Comparison of ENCODE assay signal across 9 mouse cellular contexts in the genomic region with DNA sequence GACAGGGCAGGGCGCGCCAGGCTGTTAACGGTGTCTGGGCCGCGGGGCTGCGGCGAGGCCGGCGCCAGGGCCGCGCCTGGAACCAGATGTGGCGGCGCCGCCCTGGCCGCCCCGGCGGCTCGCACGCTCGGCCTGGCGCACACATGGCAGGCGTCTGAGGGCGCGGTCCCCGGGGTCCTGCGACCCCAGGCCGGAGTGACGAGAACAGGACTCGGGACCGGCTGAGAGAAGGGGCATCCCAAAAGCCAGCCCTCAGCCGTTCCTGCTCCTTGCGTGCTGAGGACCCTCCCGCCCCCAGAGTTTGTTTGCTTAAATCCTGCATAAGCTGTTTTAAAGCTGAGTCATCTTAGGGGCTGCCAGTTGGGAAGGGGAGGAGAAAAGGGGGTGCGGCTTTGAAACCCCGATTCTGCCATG. TPM values are rescaled to one million over a fixed set of nuclear protein-coding genes. Genes with fewer than 3 reads are reported as not detected.
DNase-seq lines count a peak whose midpoint lies in the region; ATAC-seq lines count a peak whose summit lies in the region.
"Had no signal": no experiment of that assay in that cellular context is flagged by ENCODE, and none has a peak within 500 bp of the region (broad histone marks: within the 10 kb centered on the region; RNA-seq: fewer than 3 reads in every experiment).

No protein-coding gene starts in this region.

- peak overlapping the region; percentile 35; the same call in 1 of the 2 replicates for H3K9ac ChIP-seq in forebrain, embryonic 14.5 days (ENCODE audit: low read length)
- H3K9ac ChIP-seq in hindbrain, embryonic 13.5 days: peak overlapping the region; percentile 65
- H3K9ac ChIP-seq in midbrain, embryonic 13.5 days (replicated peaks): peak overlapping the region; percentile 21; the same call in 1 of the 2 replicates

- WGBS in forebrain, embryonic 14.5 days: 5% methylated on average over 35 of the region's 35 CpGs
- WGBS in hindbrain, embryonic 13.5 days: under 1% methylated on average over 35 of the region's 35 CpGs
- 2% methylated on average over 35 of the region's 35 CpGs for WGBS in midbrain, embryonic 13.5 days

- H3K4me1 ChIP-seq in forebrain, embryonic 14.5 days (ENCODE audit: control insufficient read depth, insufficient read depth, low read length): peaks cover 4% of the 10 kb centered on the region; the same call in 1 of the 2 replicates
- H3K4me1 ChIP-seq in hindbrain, embryonic 13.5 days (replicated peaks): peaks cover 10% of the 10 kb centered on the region
- H3K4me1 ChIP-seq in midbrain, embryonic 13.5 days (replicated peaks): peaks cover 4% of the 10 kb centered on the region; the same call in 1 of the 2 replicates

- peak overlapping the region; percentile 45 for H3K4me2 ChIP-seq in forebrain, embryonic 14.5 days (ENCODE audit: low read length)
- H3K4me2 ChIP-seq in hindbrain, embryonic 13.5 days: peak overlapping the region; percentile 55
- peak overlapping the region; percentile 46 for H3K4me2 ChIP-seq in midbrain, embryonic 13.5 days (replicated peaks)

- no peaks in the 10 kb centered on the region for H3K36me3 ChIP-seq in forebrain, embryonic 14.5 days (ENCODE audit: control insufficient read depth, insufficient read depth, low read length)
- no peaks in the 10 kb centered on the region for H3K36me3 ChIP-seq in hindbrain, embryonic 13.5 days
- no peaks in the 10 kb centered on the region for H3K36me3 ChIP-seq in midbrain, embryonic 13.5 days

- H3K27ac ChIP-seq in forebrain, embryonic 14.5 days (ENCODE audit: low read depth, low read length): no peak overlapping the region
- no peak overlapping the region for H3K27ac ChIP-seq in hindbrain, embryonic 13.5 days
- no peak overlapping the region for H3K27ac ChIP-seq in midbrain, embryonic 13.5 days

- H3K27me3 ChIP-seq in forebrain, embryonic 14.5 days (replicated peaks; ENCODE audit: control insufficient read depth, insufficient read depth, low read length): peaks cover 15% of the 10 kb centered on the region
- H3K27me3 ChIP-seq in hindbrain, embryonic 13.5 days: peaks cover 32% of the 10 kb centered on the region
- peaks cover 17% of the 10 kb centered on the region for H3K27me3 ChIP-seq in midbrain, embryonic 13.5 days

- DNase-seq in heart, adult 11 months: peak; percentile 94
- DNase-seq in heart, postnatal 4 days: no peak
- peak; percentile 14 for DNase-seq in forebrain, embryonic 14.5 days (ENCODE audit: low spot score)
- no peak for DNase-seq in right cerebral cortex, postnatal 36 days (ENCODE audit: low spot score in 2 of 2)
- DNase-seq in right cerebral cortex, postnatal 4 days: no peak
- no peak for DNase-seq in layer of hippocampus, postnatal 25 days (ENCODE audit: extremely low spot score in 1 of 2, low spot score in 1 of 2)

- ATAC-seq in forebrain, embryonic 14.5 days: no peak
- ATAC-seq in hindbrain, embryonic 13.5 days (ENCODE audit: low FRiP score): 0 out of 2 replicates have a peak, but pooled peaks have one; percentile 17
- no peak for ATAC-seq in midbrain, embryonic 13.5 days

- peak overlapping the region; percentile 15; the same call in 1 of the 2 replicates for H3K4me3 ChIP-seq in forebrain, embryonic 14.5 days (ENCODE audit: low read depth, low read length)
- H3K4me3 ChIP-seq in hindbrain, embryonic 13.5 days: peak overlapping the region; percentile 29
- peak overlapping the region; percentile 24 for H3K4me3 ChIP-seq in midbrain, embryonic 13.5 days (replicated peaks)
- H3K4me3 ChIP-seq: erythroblast, embryonic 14.5 days had no signal

- H3K9me3 ChIP-seq in forebrain, embryonic 14.5 days (replicated peaks; ENCODE audit: control insufficient read depth, low read length): no peaks in the 10 kb centered on the region
- no peaks in the 10 kb centered on the region for H3K9me3 ChIP-seq in hindbrain, embryonic 13.5 days
- no peaks in the 10 kb centered on the region for H3K9me3 ChIP-seq in midbrain, embryonic 13.5 days

RNA-seq across cellular contexts. Expression of gene Prrx2, which starts 30.2 kb away (rescaled TPM):
- 1 to 10 TPM; 8.7 to 9.4 TPM for total RNA-seq in heart, postnatal 4 days (2021)
- polyA plus RNA-seq in forebrain, embryonic 14.5 days (2014; fragmentation: Nextera tagmentation; extraction: Ambion mirVana): 2.9 and 3.0 TPM in 2 replicates
- 3.0 and 3.8 TPM in 2 replicates for polyA plus RNA-seq in hindbrain, embryonic 13.5 days (2015; fragmentation: Nextera tagmentation; extraction: Ambion mirVana)
- polyA plus RNA-seq in midbrain, embryonic 13.5 days (2015; fragmentation: Nextera tagmentation; extraction: Ambion mirVana): 2.0 and 2.8 TPM in 2 replicates
- 1 to 10 TPM; 1.7 to 3.3 TPM for total RNA-seq in layer of hippocampus, postnatal 25 days (2021)
- polyA plus RNA-seq: erythroblast, embryonic 14.5 days had no signal

RNA-seq across cellular contexts. Expression of gene Asb6, which starts 34.8 kb away (rescaled TPM):
- 10 to 100 TPM; 11.7 to 13.2 TPM for total RNA-seq in heart, postnatal 4 days (2021)
- 35.9 and 39.9 TPM in 2 replicates for polyA plus RNA-seq in forebrain, embryonic 14.5 days (2014; fragmentation: Nextera tagmentation; extraction: Ambion mirVana)
- polyA plus RNA-seq in hindbrain, embryonic 13.5 days (2015; fragmentation: Nextera tagmentation; extraction: Ambion mirVana): 38.3 and 41.0 TPM in 2 replicates
- 41.7 and 43.0 TPM in 2 replicates for polyA plus RNA-seq in midbrain, embryonic 13.5 days (2015; fragmentation: Nextera tagmentation; extraction: Ambion mirVana)
- total RNA-seq in layer of hippocampus, postnatal 25 days (2021): 10 to 100 TPM; 35.1 to 40.1 TPM

RNA-seq across cellular contexts. Expression of gene Ntmt1, which starts 57.3 kb away (rescaled TPM):
- 10 to 100 TPM; 51.7 to 54.5 TPM for total RNA-seq in heart, postnatal 4 days (2021)
- 128 and 139 TPM in 2 replicates for polyA plus RNA-seq in forebrain, embryonic 14.5 days (2014; fragmentation: Nextera tagmentation; extraction: Ambion mirVana)
- 108 and 115 TPM in 2 replicates for polyA plus RNA-seq in hindbrain, embryonic 13.5 days (2015; fragmentation: Nextera tagmentation; extraction: Ambion mirVana)
- 121 and 123 TPM in 2 replicates for polyA plus RNA-seq in midbrain, embryonic 13.5 days (2015; fragmentation: Nextera tagmentation; extraction: Ambion mirVana)
- 10 to 100 TPM; 34.8 to 35.2 TPM for total RNA-seq in layer of hippocampus, postnatal 25 days (2021)

Comparison
In these comparisons a context has a peak if more than half of its experiments do, and no peak if none do; other contexts are left out.
1. DNase-seq: peak in heart, adult 11 months (single experiment) and forebrain, embryonic 14.5 days (single experiment); none in heart, postnatal 4 days (single experiment), right cerebral cortex, postnatal 36 days (0 of 2), right cerebral cortex, postnatal 4 days (single experiment) and layer of hippocampus, postnatal 25 days (0 of 2).
2. Peak in every context shown above with its lines, with median percentiles within 50 percentile points of each other: H3K4me2 ChIP-seq, H3K4me3 ChIP-seq and H3K9ac ChIP-seq.